Mouse (Mus musculus) CD4-positive, CD25-positive, alpha-beta regulatory T cell (primary cell): Measurements from ENCODE around the gene Aff1. TPM values are rescaled to one million over a fixed set of nuclear protein-coding genes. Genes with fewer than 3 reads are reported as not detected.

Source experiments
- polyA plus RNA-seq: library from polyadenylated mRNA; unstranded; fragments of 100-300 nt; shearing (Covaris generic); gene quantifications from one replicate; pipeline ENCODE4 v1.2.1, GENCODE M21; 2017

Gene Aff1
- 54.5 TPM for polyA plus RNA-seq

DNA sequence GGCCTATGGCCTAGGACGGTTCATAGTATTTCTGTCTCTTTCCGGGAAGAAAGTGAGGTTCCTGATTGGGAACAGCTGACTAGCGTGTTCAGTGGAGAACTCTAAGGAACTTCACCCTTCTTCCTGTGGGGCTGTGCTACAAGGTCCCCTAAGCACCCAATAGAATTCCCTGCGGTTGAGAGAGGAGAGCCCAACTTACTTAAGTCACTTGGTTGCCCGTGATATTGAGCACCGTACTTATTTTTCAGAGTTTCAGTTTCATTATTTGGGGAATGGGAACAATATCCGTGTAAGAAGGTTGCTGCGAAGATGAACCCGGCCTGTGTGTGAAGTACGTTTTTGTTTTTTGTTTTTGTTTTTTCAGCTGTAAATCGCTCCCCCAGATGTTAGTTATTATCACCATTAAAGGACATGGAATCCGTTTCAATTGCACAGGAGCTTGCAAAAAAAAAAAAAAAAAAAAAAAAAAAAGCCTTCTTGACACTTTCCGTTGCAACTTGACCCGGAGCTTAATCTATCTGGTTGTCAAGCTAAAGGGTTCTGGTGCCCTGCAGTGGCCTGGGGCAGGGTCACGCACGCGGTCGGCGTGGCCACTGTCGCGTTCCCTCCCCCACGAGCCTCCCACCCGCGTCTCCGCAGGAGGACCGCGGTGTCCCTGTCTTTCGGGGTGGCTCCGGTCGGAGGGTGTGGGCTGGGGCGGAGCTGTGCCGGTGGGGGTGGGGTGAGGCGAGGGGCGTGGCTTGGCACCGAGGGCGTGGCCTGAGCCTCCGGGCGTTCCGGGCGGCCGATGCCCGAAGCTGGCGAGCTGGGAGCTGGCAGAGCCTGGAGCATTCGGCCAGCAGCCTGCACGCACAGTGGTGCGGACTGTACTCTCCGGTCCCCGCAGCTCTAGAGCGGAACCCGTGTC lies at the start of gene Aff1:
TSS of gene Aff1 (plus strand) at position 751 of the 907 bp plus-strand sequence.

DNA sequence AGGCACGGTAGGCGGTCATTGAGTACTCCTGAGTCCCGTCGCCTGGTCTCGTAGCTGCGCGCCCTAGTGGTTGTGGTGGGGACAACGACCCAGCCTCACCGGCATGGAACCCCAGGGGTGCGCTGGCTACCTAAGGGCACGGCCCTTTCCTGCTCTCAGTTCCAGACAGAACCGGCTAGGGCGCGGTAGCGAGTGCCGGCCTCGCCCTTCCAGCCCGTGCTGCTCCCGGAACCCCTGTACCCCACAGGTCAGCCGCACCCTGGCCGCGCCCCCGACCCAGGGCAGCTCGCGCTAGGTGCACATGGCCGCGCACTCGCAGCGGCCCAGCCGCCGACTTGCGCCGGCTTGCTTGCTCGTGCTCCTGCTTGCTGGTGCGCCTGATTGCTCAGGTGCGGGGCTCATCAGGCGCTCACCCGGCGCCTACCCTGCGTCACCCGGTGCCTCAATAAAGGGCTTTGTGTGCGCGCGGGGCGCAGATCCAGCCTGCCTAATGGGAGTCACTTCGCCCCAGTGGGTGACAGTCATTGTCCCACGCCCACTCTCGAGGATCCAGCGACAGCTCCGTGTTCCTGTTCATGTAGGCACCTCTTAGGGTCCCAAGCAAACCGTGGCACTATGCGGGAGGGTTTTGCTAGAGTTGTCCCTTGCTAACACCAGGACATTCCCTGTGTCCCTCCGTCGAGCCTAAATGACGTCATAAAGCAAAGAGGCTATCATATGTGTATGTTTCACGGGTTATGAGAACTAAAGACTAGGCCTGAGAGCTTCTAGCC lies 36.6 kb upstream of the Aff1 start, which contains the start of gene 1700016H13Rik:
TSS of gene 1700016H13Rik (minus strand) at position 665 of the 773 bp plus-strand sequence.

Other genes with a start within 250 kb of the Aff1 start
- gene Slc10a6, start 63.0 kb upstream of the Aff1 start, polyA plus RNA-seq = not detected
- gene 1700016H13Rik, start 36.4 kb upstream of the Aff1 start, polyA plus RNA-seq = not detected
- 6.4 TPM for gene Klhl8, start 218.9 kb downstream of the Aff1 start, polyA plus RNA-seq